Mouse (Mus musculus): ENCODE data around the gene Capn2.

- TF ChIP-seq POLR2A (IDR thresholded peaks at IDR 0.05; ENCODE audit: insufficient read depth, low read depth, low read length) (no peak), CTCF (IDR thresholded peaks at IDR 0.05) (no peak)
These were observed 77.7 kb downstream of the Capn2 start for GRCm38 (mm10) chr1:182439546-182440222.
